Mouse (Mus musculus): ENCODE data around the gene Afap1. TPM values are rescaled to one million over a fixed set of nuclear protein-coding genes. Genes with fewer than 3 reads are reported as not detected.

Afap1 gene
- polyA plus RNA-seq, 1 experiment from 2014 or later: 40.7 TPM

- Histone ChIP-seq H3K4me1 (no peaks in the 10 kb centered on the region), H3K27ac (no peak overlapping the region), H3K36me3 (replicated peaks) (peaks cover 74% of the 10 kb centered on the region), H3K27me3 (no peaks in the 10 kb centered on the region), H3K4me3 (replicated peaks) (no peak overlapping the region), H3K9me3 (no peaks in the 10 kb centered on the region), H3K9ac (no peak overlapping the region), H3K4me2 (no peak overlapping the region)
- ATAC-seq (ENCODE audit: low FRiP score): no peak
- 69% methylated on average over 6 of the region's 6 CpGs for WGBS
These were observed 96.4 kb downstream of the Afap1 start for GRCm38 (mm10) chr5:35989506-35989905.

DNA sequence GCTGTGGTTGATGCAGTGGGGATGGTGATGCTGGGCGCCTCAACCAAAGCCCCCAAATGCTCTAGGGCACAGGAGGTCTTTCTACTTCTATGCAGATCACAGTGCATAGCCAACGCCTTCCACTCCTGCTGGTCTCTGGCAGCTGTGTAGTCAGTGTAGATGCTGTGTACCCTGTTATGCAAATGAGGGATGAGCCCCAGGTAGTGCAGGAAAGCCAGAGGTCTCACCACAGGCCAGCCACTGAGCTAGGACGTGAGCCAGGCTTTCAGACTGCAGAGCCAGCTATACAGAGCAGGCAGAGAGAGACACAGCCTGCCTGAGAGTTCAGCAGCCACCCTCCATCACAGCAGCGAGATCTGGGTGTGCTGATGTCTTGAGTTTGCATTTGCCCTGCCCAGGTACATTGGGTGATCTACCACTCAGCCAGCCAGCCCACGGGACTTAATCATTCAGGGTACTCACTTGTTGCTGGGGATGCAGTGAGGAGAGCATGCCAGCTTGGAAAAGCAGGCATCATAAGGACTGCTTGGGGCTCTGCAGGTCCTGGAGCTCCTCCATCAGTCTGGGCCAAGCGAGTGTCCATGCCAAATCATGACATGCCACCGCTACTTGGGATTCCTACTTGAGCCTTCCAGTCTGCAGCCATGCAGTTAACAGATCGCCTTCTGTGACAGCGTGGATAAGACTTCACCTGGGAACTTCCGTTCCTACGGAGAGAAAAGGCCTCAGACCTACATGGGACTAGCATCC lies 97.0 kb downstream of the Afap1 start:
- H3K27ac ChIP-seq: no peak overlapping the region
- H3K9ac ChIP-seq: no peak overlapping the region
- no peaks in the 10 kb centered on the region for H3K27me3 ChIP-seq
- H3K4me2 ChIP-seq: no peak overlapping the region
- no peaks in the 10 kb centered on the region for H3K9me3 ChIP-seq
- peaks cover 72% of the 10 kb centered on the region for H3K36me3 ChIP-seq (replicated peaks)
- H3K4me1 ChIP-seq: no peaks in the 10 kb centered on the region
- H3K4me3 ChIP-seq (replicated peaks): no peak overlapping the region
- ATAC-seq (ENCODE audit: low FRiP score): no peak
- 80% methylated on average over 11 of the region's 11 CpGs for WGBS

DNA sequence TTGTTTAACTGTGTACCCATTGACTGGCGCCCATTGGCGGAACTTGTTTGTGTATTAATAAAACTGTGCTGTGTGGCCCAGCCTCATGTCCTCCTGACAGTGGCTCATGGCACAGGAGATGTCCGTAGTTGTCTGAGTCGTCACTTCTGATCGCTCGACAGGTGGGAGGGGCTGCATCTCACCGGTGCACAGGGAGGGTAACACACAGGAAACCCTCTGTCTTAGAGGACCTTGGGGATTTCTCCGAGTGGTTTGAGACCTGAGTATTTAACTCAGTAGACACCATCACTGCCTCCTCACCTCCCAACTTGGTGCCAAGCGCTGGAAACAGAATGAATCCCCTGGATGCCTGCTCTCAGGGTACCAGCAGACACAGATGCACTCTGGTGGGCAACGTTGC lies 110.7 kb downstream of the Afap1 start:
- no peak for ATAC-seq (ENCODE audit: low FRiP score)
- 87% methylated on average over 10 of the region's 10 CpGs for WGBS
- no peak overlapping the region for H3K4me3 ChIP-seq (replicated peaks)

GRCm38 (mm10) chr5:36006106-36006505 lies 113.0 kb downstream of the Afap1 start:
- Histone ChIP-seq H3K27ac (no peak overlapping the region), H3K9me3 (no peaks in the 10 kb centered on the region), H3K27me3 (no peaks in the 10 kb centered on the region), H3K4me3 (replicated peaks) (no peak overlapping the region), H3K4me2 (no peak overlapping the region), H3K36me3 (replicated peaks) (peaks cover 3% of the 10 kb centered on the region), H3K9ac (no peak overlapping the region), H3K4me1 (no peaks in the 10 kb centered on the region)
- 81% methylated on average over 8 of the region's 8 CpGs for WGBS
- ATAC-seq (ENCODE audit: low FRiP score): no peak

More for the DNA sequence above, 110.7 kb downstream of the Afap1 start:
- Histone ChIP-seq H3K9me3 (no peaks in the 10 kb centered on the region), H3K9ac (no peak overlapping the region), H3K4me1 (no peaks in the 10 kb centered on the region), H3K4me2 (no peak overlapping the region), H3K27ac (no peak overlapping the region), H3K27me3 (no peaks in the 10 kb centered on the region), H3K36me3 (replicated peaks) (peaks cover 17% of the 10 kb centered on the region)

DNA sequence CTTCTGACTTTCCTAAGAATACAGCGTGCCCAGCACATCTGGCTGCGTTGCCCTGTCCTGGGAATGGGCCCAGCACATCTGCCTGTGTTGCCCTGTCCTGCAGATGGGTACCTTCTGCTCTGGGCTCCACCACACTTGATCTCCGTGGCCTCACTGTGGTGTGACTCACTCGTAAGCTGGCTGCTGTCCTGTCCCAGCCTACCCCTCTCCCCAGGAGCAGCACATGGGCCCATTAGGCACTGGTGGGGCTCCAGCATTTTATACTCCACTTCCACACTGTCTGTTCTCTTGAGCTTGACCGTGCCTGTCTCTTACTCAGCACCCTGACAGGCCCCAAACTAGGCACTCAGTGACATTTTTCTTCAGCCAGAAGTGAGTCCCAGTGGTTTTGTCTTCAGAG lies 113.5 kb downstream of the Afap1 start:
- H3K4me2 ChIP-seq: no peak overlapping the region
- WGBS: 81% methylated on average over 5 of the region's 5 CpGs
- H3K9me3 ChIP-seq: no peaks in the 10 kb centered on the region
- no peak overlapping the region for H3K9ac ChIP-seq
- H3K27me3 ChIP-seq: no peaks in the 10 kb centered on the region
- no peak overlapping the region for H3K4me3 ChIP-seq (replicated peaks)
- no peaks in the 10 kb centered on the region for H3K36me3 ChIP-seq (replicated peaks)
- H3K27ac ChIP-seq: no peak overlapping the region
- no peak for ATAC-seq (ENCODE audit: low FRiP score)
- H3K4me1 ChIP-seq: no peaks in the 10 kb centered on the region

DNA sequence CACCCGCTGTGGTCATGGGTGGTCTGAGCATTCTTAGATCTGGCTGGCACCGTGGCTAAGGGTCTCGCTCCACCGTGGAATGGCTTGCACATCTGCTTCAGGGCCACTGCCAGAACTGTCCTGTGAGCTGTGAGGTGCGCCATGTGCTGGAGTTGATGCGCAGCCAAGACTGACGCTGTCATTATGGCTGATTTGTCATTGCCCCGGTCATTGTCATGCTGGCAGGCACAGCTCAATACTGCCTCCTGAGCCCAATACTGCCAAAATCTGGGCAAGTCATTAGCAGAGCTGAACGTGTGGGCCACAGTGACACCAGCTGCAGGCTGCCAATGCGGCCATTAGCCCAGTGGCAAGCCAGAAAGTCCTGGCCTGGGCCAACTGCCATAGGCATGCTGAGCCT lies 114.5 kb downstream of the Afap1 start:
- Histone ChIP-seq H3K4me2 (no peak overlapping the region), H3K27me3 (no peaks in the 10 kb centered on the region), H3K4me3 (replicated peaks) (no peak overlapping the region), H3K9ac (no peak overlapping the region), H3K27ac (no peak overlapping the region), H3K4me1 (no peaks in the 10 kb centered on the region), H3K36me3 (replicated peaks) (no peaks in the 10 kb centered on the region), H3K9me3 (no peaks in the 10 kb centered on the region)
- no peak for ATAC-seq (ENCODE audit: low FRiP score)
- WGBS: 85% methylated on average over 10 of the region's 10 CpGs

DNA sequence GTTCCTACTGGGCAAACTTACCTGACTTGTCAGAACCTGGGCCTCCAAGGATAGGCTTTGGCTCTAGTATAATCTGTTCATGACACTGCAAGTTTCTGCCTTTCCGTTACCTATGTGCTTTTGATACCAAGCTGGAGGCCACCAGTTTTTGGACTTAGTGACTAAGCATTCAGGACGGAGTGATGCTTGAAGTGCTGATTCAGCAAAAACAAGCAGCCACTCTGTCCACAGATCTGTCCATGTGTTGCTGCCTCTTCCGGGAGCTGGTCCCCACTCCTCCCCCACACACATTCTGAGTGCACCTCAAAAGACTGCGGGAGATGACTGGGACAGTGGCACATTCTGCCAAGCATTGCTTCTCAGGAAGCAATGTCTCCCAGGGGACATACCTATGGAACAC lies 116.3 kb downstream of the Afap1 start:
- Histone ChIP-seq H3K4me1 (no peaks in the 10 kb centered on the region), H3K9me3 (no peaks in the 10 kb centered on the region), H3K9ac (no peak overlapping the region), H3K27me3 (no peaks in the 10 kb centered on the region), H3K36me3 (replicated peaks) (no peaks in the 10 kb centered on the region), H3K4me2 (no peak overlapping the region), H3K4me3 (replicated peaks) (no peak overlapping the region), H3K27ac (no peak overlapping the region)
- 96% methylated on average over 4 of the region's 4 CpGs for WGBS
- ATAC-seq (ENCODE audit: low FRiP score): no peak

DNA sequence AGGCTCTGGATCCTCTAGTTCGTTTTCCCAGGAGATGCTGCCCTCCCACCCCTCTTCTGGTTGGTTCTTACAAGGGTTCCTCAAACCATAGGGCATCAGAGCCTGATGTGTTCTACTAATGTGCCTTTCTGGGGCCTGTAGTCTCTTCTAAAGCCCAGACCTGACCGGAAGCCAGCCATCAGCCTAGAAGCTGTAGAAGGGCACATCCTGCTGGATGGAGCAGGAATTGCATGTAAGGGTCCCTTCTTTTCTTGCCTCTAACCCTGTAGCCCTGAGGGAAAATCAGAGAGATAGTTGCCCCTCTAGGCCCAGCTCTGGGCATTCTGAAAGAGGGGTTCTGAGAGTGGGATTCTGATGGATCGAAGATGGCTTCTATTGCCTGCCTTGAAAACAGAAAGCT lies 125.2 kb downstream of the Afap1 start:
- WGBS: 89% methylated on average over 3 of the region's 3 CpGs
- no peak for ATAC-seq (ENCODE audit: low FRiP score)
- Histone ChIP-seq H3K4me3 (replicated peaks) (no peak overlapping the region), H3K9ac (no peak overlapping the region), H3K27ac (no peak overlapping the region), H3K4me1 (peaks cover 7% of the 10 kb centered on the region; the same call in 1 of the 2 replicates), H3K36me3 (replicated peaks) (0 out of 2 replicates have a peak, but pooled peaks cover 7% of the 10 kb centered on the region), H3K27me3 (no peaks in the 10 kb centered on the region), H3K9me3 (no peaks in the 10 kb centered on the region), H3K4me2 (no peak overlapping the region)

- no peak overlapping the region for H3K27ac ChIP-seq
- no peak for ATAC-seq (ENCODE audit: low FRiP score)
- H3K27me3 ChIP-seq: no peaks in the 10 kb centered on the region
- H3K4me2 ChIP-seq: no peak overlapping the region
- H3K9ac ChIP-seq: no peak overlapping the region
- WGBS: 83% methylated on average over 3 of the region's 3 CpGs
- no peak overlapping the region for H3K4me3 ChIP-seq (replicated peaks)
- 0 out of 2 replicates have a peak, but pooled peaks cover 7% of the 10 kb centered on the region for H3K36me3 ChIP-seq (replicated peaks)
- peaks cover 7% of the 10 kb centered on the region; the same call in 1 of the 2 replicates for H3K4me1 ChIP-seq
- H3K9me3 ChIP-seq: no peaks in the 10 kb centered on the region
These were observed 128.0 kb downstream of the Afap1 start for GRCm38 (mm10) chr5:36021091-36021490.

DNA sequence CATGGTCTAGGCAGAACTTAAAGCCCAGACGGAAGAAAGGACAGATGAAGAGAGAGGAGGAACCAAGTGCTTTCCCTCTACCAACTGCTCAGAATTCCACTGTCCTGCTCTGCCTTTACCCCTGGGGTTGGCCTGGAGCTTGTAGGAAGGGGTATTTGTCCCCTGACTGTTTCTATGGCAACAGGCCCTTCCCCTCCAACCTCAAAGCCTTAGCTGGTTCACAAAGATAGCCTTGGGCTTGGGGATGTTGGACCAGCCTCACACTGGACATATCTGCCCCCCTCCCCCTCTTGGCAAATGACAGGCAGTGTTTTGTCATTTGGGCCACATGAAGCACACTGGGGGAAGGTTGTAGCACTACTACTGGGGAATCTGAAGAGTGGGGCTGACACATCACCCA lies 129.2 kb downstream of the Afap1 start:
- Histone ChIP-seq H3K9ac (no peak overlapping the region), H3K27me3 (no peaks in the 10 kb centered on the region), H3K9me3 (no peaks in the 10 kb centered on the region), H3K4me2 (no peak overlapping the region), H3K4me1 (peaks cover 7% of the 10 kb centered on the region; the same call in 1 of the 2 replicates), H3K4me3 (replicated peaks) (no peak overlapping the region), H3K27ac (no peak overlapping the region), H3K36me3 (replicated peaks) (0 out of 2 replicates have a peak, but pooled peaks cover 7% of the 10 kb centered on the region)
- ATAC-seq (ENCODE audit: low FRiP score): no peak
- 70% methylated on average over 1 of the region's 1 CpGs for WGBS

DNA sequence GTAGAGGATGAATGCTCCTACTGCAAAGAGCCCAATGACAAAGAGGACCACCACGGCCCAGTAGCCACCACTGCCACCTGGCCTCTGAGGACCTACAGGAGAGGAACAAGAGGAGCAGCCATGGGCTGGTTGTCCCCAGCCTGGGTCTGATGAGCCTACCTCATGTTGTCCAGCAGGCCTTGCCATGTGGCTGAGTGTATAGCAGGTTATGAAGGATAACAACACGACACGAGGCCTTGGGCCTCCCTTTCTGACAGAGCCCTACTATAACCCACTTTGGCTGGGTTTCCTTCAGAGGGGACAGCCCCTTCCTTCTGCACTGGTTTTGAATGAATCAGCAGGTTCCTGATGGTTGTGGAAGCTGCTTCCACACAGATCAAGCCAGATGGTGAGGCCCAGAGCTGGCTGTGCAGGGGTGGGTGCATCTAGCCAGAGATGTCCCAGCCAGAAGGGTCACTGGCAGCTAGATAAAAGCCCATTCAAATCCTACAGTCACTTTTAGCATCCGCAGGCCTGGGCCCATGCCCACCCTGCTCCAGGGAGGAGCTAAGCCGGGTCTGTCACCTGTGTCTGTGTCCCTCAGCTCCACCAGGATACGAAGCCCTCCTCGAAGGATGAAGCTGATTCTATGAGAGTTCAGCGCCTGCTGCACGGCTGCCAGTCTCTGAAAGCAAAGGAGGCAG lies 131.0 kb downstream of the Afap1 start:
- Histone ChIP-seq H3K27ac (no peak overlapping the region), H3K4me3 (replicated peaks) (no peak overlapping the region), H3K36me3 (replicated peaks) (no peaks in the 10 kb centered on the region), H3K9me3 (no peaks in the 10 kb centered on the region), H3K4me2 (no peak overlapping the region), H3K4me1 (peaks cover 7% of the 10 kb centered on the region; the same call in 1 of the 2 replicates), H3K27me3 (no peaks in the 10 kb centered on the region), H3K9ac (no peak overlapping the region)
- 86% methylated on average over 9 of the region's 9 CpGs for WGBS
- no peak for ATAC-seq (ENCODE audit: low FRiP score)

DNA sequence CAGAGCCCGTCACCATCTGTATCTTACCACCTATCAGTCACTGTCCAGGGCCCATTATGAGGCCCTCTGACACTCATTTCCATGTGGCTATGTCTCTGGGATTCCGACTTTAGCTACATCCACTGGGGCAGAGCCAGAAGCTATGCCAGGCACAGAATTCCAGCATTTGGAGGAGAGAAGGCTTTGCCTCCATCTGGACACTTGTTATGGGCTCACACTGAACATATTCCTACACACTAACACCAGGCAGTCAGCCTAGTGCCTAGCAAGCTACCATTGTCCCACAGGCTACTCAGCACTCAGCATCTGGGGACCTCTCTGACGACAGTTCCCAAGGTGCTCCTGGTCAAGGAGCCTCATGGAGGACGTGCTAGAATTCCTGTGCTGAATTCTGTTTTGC lies 132.0 kb downstream of the Afap1 start:
- H3K36me3 ChIP-seq (replicated peaks): no peaks in the 10 kb centered on the region
- H3K9ac ChIP-seq: no peak overlapping the region
- no peak overlapping the region for H3K27ac ChIP-seq
- peaks cover 7% of the 10 kb centered on the region; the same call in 1 of the 2 replicates for H3K4me1 ChIP-seq
- ATAC-seq (ENCODE audit: low FRiP score): no peak
- no peak overlapping the region for H3K4me3 ChIP-seq (replicated peaks)
- WGBS: 82% methylated on average over 4 of the region's 4 CpGs
- no peaks in the 10 kb centered on the region for H3K27me3 ChIP-seq
- H3K9me3 ChIP-seq: no peaks in the 10 kb centered on the region
- no peak overlapping the region for H3K4me2 ChIP-seq
